Mouse (Mus musculus) cerebellum, postnatal 25 days (tissue): ENCODE data around the gene Spn.
A peak's percentile ranks its signal among the peaks of the same experiment; 100 is the strongest.
"Not testable (repeated sequence)": the region's sequence is repeated elsewhere in the genome, so short reads cannot be mapped to it uniquely, and the experiment has no call there.

Source experiments
- DNase-seq, 2 experiments: peaks; one replicate each; pipeline ENCODE4 v3.0.0; 2021; ENCODE audit warnings: mixed read lengths in 2 of 2

The Spn gene

DNA sequence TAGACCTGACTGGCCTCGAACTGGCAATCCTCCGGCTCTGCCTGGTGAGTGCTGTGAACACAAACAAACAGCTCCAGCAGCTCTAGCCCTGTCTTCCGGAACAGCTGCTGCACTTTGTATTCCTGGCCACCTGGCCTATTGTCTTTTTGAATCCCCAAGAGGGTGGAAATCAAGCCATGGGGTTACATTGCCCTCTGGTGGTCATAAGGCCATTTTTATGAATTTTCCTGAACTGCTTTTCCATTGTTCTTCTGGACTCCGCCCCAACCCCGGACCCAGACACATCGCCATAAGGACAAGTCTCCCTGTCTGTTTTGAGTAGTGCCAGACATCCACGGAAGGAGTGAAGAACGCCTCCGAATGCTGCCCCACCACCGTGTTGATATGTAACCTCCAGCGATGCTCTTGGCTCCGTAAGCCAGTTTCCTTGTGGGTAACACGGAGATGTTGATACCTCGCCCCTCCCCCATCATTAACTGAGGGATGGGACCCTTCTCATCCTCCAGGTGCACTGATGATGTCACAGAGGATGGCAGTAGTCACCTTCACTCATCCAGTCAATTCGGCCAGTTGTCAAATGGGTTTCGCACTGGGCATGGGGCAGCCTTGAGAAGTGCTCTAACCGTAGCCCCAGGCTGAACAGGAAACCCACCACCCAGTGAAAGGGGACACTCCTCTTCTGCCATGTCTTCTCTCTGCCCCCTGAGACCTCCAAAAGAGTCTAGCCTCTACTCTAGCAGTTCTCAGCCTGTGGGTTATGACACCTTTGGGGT, 32.9 kb downstream of the Spn start:
- DNase-seq: peak; percentile 83 to 89

DNA sequence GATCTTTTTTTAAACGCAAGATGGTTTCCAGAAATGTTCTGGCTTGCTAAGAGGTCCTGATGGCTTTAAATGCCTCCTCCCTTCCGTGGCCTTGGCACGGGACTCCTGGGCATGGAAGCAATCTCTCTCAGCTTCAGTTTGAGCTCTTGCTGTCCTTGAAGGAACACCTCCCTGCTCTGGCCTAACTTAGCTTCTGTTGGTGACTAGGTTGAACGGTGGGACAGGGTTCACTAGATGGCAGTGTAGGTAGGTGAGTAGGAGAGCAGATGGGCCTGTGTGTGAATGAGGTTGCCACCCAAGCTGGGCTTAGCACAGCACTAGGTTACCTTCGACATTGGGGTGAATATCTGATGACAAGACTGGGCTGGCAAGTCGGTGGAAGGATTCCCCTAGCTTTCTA, 33.7 kb downstream of the Spn start:
- no peak for DNase-seq

DNA sequence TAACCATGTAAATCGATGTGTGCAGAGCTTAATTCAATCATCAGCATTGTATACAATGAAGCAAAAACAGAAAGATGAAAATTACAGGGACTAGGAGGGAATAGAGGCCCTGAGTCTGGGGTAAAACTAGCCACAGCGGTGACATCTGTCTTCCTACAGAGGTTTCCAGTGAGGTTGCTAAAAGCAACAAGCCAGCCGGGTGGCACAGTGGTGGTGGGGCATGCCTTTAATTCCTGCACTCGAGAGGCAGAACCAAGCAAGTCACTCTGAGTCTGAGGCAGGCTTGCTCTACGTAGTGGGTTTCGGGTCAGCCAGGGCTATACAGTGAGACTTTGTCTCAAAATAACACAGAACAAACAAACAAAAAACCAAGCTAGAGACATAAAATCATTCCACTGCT, 35.5 kb downstream of the Spn start:
- DNase-seq: no peak

DNA sequence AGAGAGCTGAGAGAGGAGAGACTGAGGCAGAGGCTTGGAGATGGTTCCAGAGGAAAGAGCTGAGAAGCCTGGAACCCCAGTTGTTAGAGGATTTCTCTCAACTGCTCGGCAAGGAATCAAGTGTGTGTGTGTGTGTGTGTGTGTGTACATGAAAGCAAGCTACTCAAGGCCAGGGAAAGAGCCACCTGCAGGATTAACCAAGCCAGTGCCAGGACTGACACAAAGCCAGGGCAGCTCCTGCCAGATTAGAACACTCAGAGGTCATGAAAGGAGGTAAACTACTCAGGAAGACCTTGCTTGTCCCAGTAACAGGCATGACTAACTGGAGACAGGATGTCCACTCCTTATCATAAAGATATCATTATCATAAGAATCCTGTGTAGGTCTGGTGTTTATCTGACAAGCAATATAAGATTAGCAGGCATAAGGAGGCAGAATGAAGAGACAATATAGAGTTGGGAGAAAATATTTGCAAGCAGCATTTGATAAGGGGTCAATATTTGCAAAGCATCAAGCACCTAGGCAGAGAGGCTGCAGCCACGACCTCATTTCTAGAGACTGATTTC, 36.1 kb downstream of the Spn start:
- no peak for DNase-seq

DNA sequence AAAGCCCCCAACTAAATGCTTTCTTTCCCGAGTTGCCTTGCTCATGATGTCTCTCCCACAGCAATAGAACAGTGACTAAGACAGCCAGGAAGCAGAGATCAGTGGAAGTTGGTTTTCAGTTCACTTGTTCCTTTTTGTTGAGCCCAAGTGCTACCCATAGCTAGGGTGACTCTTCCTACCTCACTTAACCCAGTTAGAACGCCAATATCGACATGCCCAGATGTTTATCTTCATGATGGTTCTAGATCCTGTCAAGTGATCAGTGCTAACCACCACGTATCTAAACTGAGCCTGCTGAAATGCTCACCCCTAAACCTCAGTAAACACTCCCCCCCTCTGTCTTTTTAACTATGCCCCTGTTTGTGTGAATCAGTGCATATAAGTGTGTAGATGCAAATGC, 38.1 kb downstream of the Spn start:
- no peak for DNase-seq

DNA sequence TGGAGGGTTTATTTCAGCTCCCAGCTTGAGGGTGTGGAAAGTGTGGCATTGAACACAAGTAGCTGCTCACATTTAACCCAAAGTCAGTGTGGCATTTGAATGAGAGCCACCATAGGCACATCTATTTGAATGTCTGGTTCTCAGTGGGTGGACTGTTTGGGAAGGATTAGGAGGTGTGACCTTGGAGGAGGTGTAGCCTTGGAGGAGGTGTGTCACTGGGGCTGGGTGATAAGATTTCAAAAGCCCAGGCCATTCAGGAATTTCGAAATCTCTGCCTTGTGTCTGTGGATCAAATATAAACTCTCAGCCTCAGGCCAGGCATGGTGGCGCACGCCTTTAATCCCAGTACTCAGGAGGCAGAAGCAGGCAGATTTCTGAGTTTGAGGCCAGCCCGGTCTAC, 38.7 kb downstream of the Spn start:
- DNase-seq: no peak

DNA sequence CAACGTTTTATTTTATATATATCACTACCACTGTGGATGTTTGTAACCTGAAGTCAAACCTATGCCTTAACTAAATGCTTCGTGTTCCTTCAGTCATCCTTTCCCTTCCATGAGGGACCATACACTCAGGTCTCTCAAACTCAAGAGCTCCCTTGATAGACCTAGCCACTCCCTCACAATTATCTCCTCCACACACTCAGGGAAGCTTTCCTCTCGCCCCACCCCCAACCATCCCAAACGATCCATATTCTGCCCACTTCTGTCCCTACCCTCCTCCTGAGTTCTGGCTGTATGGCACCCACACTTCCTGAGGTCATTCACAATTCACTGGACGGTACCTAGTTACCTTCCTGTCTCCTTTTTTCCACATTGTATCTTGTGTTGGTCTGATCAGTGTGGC, 39.1 kb downstream of the Spn start:
- no peak for DNase-seq

DNA sequence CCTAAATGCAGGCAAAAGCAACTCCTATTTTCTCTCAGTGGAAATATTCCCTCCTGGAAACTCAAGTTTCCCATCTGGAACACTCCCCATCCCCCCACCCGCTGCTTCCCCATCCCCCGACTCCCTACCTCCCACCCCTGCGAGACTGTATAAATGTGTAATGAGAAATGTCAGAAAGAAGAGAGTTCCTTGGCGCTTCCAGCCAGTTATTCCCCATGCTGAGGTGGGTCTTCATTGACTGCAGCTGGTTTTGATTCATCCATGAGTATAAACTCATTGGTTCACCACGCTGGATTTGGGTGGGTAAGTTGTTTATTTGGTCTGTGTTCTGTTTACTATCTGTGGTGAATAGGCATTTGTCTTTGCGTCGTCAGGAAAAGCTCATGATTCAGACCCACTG, 41.2 kb downstream of the Spn start:
- DNase-seq: no peak

DNA sequence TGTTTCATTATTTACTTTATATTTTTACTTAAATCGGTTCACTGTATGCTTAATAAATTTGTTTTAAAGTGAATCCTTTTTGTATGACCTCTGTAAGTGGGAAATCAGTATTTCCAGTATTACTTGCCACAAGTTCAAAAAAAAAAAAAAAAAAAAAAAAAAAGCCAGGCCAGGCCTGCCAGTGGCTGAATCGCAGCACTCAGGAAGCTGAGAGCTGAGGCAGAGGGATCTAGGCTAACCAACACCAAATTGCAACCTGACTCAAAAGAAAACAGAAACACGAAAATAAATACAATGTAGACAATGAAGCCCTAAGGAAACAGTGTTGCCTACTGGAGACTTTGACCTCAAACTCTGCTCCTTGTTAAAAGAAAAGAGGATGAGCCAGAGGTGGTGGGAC, 43.7 kb downstream of the Spn start:
- DNase-seq: no peak

DNA sequence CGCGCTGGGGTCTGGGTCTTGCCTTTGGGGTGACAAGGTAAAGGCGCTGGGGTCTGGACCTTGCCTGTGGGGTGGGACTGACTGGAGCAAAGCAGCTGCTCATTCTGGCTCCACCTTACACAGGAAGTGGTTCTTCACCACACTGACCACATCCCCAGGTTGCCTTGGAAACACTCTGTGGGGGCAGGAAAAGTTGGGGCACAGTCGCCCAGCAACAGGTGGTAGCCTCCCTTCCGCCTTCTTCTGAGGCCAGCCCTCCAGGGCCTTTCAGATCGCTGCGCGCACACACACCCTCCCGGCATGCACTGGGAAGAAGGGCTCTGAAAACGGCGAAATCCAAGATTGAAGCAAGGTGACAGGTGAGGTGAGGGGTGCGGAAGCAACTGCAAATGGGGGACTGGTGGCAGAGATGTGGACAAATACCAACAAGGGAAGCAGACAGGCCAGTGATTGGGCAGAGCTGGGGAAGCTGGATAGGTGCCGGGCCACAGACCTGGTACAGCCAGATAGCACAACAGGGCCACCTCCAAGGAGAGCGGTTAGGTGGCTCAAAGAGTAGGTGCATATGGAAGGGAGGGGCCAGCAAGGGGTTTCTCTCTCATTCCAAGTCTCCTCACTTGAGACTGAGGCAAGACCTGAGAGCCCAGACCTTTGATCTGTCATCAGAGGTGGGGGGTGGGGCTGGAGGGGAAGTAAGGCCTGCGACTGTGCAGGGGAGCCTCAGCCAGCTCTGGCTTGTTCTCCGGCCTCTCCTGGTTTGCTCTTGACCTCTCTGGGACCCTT, 46.3 kb downstream of the Spn start, which contains the start of gene AI467606:
AI467606 (plus strand) TSS at position 246 of the 783 bp plus-strand sequence.
- no peak for DNase-seq

DNA sequence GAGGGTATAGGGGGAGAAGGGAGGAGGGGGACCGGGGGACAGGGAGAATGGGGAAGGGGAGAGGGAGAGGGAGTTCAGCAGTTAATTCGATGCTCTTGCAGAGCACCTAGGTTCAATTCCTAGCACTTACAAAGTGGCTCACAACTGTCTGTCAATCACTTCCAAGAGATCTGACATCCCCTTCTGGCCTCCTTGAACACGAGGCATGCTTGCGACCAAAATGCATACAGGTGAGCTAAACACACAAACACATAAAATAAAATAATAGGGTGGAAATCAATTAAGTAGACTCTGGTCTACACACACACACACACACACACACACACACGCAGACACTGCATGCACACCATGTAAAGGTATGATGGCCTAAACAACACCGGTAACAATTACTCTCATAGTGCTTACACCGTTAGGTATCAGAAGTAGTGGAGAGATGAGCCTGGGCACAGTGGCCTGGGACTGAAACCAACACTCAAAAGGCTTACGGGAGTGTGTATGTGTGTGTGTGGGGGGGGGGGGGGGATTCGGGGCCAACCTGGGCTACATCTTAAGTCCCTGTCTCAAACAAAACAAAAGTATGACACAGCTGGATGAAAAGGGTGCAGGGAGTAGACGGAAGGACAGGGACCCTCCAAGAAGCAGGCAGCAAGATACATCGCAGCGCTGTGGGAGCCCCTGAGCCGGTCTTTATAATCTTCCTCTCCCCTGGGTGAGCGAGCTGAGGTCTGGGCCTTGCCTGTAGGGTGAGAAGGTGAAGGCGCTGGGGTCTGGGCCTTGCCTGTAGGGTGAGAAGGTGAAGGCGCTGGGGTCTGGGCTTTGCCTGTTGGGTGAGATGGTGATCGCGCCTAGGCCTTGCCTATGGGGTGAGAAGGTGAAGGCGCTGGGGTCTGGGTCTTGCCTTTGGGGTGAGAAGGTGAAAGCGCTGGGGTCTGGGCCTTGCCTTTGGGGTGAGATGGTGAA, 47.2 kb downstream of the Spn start:
- DNase-seq: no peak

DNA sequence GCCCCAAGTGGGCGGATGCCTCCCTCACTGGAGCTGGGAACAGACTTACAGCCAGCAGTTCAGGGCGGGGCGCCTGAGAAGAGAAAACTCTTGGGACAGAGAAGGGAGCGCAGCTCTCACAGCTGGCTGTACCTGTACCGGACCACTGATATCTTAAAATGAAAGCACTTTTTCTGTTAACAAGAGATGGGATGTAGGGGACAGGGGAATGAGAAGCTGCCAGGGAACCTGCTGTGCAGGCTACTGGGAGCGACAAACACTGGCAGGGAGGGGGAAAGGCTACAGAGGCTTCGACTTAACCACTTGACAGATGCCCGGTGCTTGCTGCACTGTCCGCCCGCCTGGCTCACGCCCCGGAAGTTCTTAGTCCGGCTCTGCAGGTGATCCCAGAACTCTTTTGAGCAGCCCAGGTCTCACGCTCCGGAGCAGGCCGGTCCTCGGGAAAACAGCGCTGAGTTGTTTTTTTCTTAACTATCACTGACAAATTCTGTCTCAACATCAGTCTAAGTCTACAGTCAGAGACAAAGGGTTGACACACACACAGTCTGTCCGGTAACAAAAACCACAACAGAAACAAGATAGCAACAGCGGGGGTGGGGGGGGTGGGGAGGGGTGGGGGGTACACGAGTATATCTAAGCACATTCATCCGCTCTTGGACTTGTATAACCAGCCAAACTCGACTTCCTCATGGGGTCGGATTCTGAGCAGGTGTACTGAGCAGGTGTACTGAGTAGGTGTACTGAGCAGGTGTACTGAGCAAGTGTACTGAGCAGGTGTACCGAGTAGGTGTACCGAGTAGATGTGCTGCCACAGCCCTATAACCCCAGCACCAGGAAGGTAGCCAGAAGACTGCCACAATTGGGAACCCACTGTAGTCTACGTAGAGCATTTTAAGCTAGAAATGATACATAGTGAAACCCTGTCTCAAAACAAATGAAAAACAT, 48.5 kb downstream of the Spn start:
- DNase-seq: no peak

DNA sequence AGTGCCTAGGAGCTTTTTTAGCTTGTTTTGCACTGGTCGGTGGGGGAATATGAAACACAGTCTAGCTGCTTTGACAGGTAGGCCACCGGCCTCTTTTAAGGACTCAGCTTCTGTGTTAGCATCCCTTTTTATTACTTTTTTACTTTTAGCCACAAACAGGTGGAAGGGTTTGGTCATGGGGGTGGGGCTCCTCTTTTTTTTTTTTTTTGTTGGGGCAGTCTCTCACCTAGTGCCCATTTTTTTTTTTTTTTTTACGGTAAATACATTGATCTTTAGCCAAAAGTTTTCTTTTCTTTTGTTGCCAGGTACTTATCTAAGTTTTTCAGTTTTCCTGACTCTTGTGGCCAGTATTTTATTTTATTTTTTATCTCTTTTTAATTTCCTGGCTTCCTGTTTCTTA, 49.5 kb downstream of the Spn start:
- DNase-seq: no peak

DNA sequence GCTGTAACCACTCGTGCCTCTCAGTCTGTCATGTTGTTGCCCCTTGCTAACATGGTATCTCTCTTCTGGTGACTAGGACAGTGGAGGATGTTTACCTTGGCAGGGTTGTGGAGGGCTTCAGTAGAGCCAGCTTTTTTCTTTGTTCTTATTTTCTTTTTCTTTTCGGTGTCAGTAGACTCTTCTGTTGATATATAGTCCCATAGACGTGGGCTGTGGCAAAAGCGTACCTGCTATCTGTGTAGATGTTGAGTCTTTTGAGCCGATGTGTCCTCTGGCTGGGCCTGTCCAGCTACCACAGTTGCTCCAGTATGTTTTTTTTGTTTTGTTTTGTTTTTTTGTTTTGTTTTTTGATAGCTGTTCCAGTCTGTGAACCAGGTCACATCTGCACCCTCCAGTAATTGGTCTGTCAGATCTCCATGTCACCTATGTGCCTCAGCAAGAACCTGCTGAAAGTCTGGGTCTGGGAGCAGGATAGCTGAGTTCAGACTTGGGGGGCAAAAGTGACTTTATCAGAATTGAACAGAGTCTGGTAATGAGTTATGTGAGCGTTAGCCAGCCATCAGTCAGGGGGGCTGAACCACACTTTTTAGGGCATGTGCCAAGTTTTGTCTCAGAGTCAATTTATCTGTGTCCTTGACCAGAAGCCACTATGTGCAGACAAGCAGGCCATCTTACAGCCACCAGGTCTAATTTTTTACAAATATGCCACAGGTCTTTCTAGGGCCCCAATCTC, 50.2 kb downstream of the Spn start, which contains the start of gene Zg16:
Zg16 (minus strand) TSS at position 51 of the 733 bp plus-strand sequence.
- DNase-seq: not testable (repeated sequence)

DNA sequence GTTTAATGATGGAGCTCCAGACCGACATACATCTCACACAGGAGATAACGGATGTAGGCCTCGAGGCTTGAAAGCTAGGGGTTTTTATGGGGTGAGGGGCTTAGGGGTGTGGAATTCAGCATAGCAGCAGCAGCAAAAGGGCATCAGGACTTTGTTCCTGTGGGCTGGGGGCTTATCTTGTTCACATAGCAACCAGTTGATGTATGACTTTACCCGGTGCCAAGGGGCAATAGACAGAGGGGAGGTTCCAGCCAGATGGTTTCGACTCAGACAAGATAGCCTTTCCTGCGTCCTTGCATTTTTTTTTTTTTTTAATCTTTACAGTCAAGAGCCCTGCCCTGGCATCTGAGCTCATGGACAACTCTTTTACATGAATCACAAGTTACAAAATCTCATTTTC, 51.9 kb downstream of the Spn start:
- not testable (repeated sequence) for DNase-seq

DNA sequence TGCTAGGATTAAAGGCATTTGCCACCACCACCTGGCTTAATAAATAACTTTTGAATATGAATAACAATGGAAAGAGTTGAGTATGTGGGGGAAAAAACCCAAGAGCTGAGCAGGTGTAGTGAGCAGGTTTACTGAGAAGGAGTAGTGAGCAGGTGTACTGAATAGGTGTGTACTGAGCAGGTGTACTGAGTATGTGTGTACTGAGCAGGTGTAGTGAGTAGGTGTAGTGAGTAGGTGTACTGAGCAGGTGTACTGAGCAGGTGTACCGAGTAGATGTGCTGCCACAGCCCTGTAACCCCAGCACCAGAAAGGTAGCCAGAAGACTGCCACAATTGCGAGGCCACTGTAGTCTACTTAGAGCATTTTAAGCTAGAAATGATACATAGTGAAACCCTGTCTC, 52.8 kb downstream of the Spn start:
- DNase-seq: no peak

DNA sequence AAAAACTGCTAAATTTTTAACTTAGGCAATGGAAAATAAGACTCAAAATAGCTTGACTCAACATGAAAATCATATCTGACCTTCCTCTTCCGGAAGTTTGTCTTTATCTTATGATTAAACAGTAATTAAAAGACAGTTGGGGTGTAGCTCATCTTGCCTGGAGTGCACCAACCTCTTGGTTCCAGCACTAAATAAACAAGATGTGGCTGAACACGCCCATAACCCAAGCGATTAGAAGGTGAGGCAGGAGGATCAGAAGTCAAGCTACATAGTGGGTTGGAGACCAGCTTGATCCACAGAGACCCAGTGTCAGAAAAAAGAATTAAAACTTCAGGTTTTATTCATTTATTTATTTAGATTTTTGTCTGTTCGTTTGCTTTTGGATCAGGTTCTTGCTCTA, 53.9 kb downstream of the Spn start:
- DNase-seq: no peak

DNA sequence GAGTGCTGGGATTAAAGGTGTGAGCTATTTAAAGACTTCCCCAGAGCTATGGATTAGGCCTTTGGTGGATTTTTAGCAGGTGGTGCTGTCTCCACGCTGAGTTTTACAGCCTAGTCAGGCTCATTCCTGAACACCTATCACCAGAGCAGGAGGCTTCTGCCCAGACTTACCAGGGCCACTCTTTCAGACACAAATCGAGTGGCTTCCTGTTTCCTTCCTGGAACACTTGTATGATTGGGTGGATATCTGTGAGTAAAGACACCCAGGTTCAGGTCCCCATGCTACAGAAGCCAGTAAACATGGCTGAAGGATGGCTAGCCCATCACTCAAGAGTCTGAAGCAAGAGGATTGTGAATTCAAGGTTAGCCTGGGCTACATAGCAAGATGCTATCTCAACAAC, 54.6 kb downstream of the Spn start:
- DNase-seq: no peak

DNA sequence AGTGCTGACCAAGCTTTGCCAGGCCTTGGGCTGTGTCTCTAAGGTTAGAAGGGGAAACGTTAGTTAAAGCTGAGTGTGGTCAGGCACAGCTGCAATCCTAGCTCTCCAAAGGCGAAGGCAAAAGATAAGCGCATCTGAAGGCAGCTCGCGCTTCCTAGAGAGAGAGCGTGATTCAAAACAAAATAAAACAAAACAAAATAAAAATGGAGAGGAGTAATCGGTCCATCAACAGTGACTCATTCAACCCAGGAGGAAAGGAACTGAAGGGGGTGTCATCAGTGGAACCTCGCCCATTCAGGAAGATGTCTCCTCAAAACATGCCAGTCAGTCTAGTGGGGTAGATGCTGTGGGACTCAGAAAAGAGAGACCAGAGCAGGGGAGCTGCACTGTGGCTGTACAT, 55.4 kb downstream of the Spn start:
- DNase-seq: no peak
